Mouse (Mus musculus) olfactory bulb, adult 2 months (tissue): Measurements from ENCODE around the gene Trmt13.

Experiments
- CTCF ChIP-seq: fragments of 200-500 bp; IDR thresholded peaks from 2 replicates; pipeline ENCODE4 v1.5.1; 2012; ENCODE audit warnings: low read depth, mild to moderate bottlenecking, low read length, moderate library complexity; ENCODE audit not compliant: insufficient read depth
- POLR2A ChIP-seq: fragments of 200-500 bp; IDR thresholded peaks from 2 replicates; pipeline ENCODE4 v1.6.1; 2012; ENCODE audit warnings: mild to moderate bottlenecking, low read depth, low read length, moderate library complexity; ENCODE audit not compliant: insufficient read depth

DNA sequence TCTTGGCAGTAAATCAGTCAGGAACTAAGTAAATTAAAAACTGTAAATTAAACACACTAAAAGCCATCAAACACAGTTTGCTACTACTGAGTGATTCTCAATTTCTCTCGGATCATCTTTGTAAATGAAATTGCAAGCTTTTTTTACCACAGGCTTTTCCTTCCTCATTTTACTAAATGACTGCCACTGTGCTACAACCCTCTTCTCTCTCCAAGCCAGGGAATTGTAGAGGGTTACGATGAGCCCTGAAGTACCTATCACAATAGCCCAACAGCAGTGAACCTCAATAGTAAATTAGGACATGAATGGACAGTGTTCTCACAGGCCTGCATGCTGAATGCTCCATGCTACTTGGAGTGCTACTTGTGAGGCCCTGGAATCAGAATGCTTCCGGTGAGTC lies 19.7 kb upstream of the Trmt13 start:
- TF ChIP-seq CTCF (no peak), POLR2A (no peak)
